Mouse (Mus musculus) heart, embryonic 15.5 days (tissue): ENCODE data around the gene Dnah8. TPM values are rescaled to one million over a fixed set of nuclear protein-coding genes. Genes with fewer than 3 reads are reported as not detected.

Experiments used
- ATAC-seq: fragments of 200-750 bp; cut with Nextera tagmentation; replicated peaks from 2 replicates; pipeline ENCODE4 v1.8.0; 2017; ENCODE audit warnings: low read depth, moderate TSS enrichment; ENCODE audit not compliant: insufficient number of reproducible peaks, insufficient read depth, low FRiP score
- H3K27ac ChIP-seq: fragments of 300-500 bp; sonication (generic); 2 replicates; pipeline ENCODE4 v1.5.1; 2015; ENCODE audit warnings: mild to moderate bottlenecking, inconsistent platforms
- H3K27me3 ChIP-seq: fragments of 300-500 bp; sonication (generic); 2 replicates; pipeline ENCODE4 v1.6.1; 2015; ENCODE audit warnings: inconsistent platforms
- H3K36me3 ChIP-seq: fragments of 300-500 bp; sonication (generic); 2 replicates; pipeline ENCODE4 v1.6.1; 2015; ENCODE audit warnings: mild to moderate bottlenecking, inconsistent platforms
- H3K4me1 ChIP-seq: fragments of 300-500 bp; sonication (generic); replicated peaks from 2 replicates; pipeline ENCODE4 v1.6.1; 2015; ENCODE audit warnings: inconsistent platforms
- H3K4me2 ChIP-seq: fragments of 300-500 bp; sonication (generic); 2 replicates; pipeline ENCODE4 v1.6.1; 2015; ENCODE audit warnings: inconsistent platforms, mild to moderate bottlenecking, moderate library complexity
- H3K4me3 ChIP-seq: fragments of 300-500 bp; sonication (generic); 2 replicates; pipeline ENCODE4 v1.5.1; 2015; ENCODE audit warnings: mild to moderate bottlenecking, inconsistent platforms
- H3K9ac ChIP-seq: fragments of 300-500 bp; sonication (generic); 2 replicates; pipeline ENCODE4 v1.6.1; 2015; ENCODE audit warnings: mild to moderate bottlenecking, inconsistent platforms
- H3K9me3 ChIP-seq: fragments of 300-500 bp; sonication (generic); replicated peaks from 2 replicates; pipeline ENCODE4 v1.6.1; 2016; ENCODE audit warnings: inconsistent platforms
- WGBS: fragments of 180-500 bp; shearing (Covaris S2); methylation state at CpG from one replicate; pipeline ENCODE4 v1.1.7; 2015; ENCODE audit warnings: mixed read lengths; 5-methylcytosine and 5-hydroxymethylcytosine counted together
- polyA plus RNA-seq: library from polyadenylated mRNA; unstranded; fragments of >200 nt; fragmentation: Nextera tagmentation; extraction: Ambion mirVana; gene quantifications from 2 replicates; pipeline ENCODE4 v1.2.1, GENCODE M21; 2015

Dnah8 gene
- polyA plus RNA-seq, 1 experiment from 2014 or later, result 1.3 TPM

GRCm38 (mm10) chr17:30859989-30860585 is 235.9 kb downstream of the Dnah8 start:
- H3K4me2 ChIP-seq, result no peak overlapping the region
- H3K4me1 ChIP-seq, result no peaks in the 10 kb centered on the region
- H3K27ac ChIP-seq, result no peak overlapping the region
- ATAC-seq, result no peak
- H3K27me3 ChIP-seq, result no peaks in the 10 kb centered on the region
- no peak overlapping the region for H3K9ac ChIP-seq
- WGBS, result 55% methylated on average over 10 of the region's 10 CpGs
- H3K9me3 ChIP-seq, result no peaks in the 10 kb centered on the region
- no peak overlapping the region for H3K4me3 ChIP-seq
- H3K36me3 ChIP-seq, result no peaks in the 10 kb centered on the region

DNA sequence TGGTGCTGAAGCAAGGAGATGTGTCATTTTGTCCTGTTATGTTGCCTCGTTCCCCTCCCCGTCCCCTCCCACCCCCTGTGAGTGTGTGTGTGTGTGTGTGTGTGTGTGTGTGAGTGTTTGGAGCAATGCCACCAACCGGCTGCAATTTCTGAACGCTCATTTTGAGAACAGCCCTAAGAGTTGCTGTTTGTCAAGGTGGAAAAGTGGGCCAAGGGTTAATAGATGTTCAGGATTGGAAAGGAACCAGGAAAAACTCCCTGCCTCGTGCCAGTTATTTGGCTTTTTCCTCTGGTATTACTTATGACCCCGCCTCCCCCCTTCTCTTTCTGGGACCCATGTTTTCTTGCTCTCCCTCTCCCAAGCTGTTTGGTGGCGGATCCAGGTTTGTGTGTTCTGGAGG is 236.5 kb downstream of the Dnah8 start:
- H3K4me2 ChIP-seq, result no peak overlapping the region
- no peaks in the 10 kb centered on the region for H3K9me3 ChIP-seq
- no peak overlapping the region for H3K4me3 ChIP-seq
- no peak overlapping the region for H3K27ac ChIP-seq
- H3K27me3 ChIP-seq, result no peaks in the 10 kb centered on the region
- 61% methylated on average over 7 of the region's 7 CpGs for WGBS
- H3K36me3 ChIP-seq, result no peaks in the 10 kb centered on the region
- H3K4me1 ChIP-seq, result no peaks in the 10 kb centered on the region
- no peak for ATAC-seq
- H3K9ac ChIP-seq, result no peak overlapping the region

- ATAC-seq, result no peak
These were observed 242.1 kb downstream of the Dnah8 start for GRCm38 (mm10) chr17:30866281-30866680.

DNA sequence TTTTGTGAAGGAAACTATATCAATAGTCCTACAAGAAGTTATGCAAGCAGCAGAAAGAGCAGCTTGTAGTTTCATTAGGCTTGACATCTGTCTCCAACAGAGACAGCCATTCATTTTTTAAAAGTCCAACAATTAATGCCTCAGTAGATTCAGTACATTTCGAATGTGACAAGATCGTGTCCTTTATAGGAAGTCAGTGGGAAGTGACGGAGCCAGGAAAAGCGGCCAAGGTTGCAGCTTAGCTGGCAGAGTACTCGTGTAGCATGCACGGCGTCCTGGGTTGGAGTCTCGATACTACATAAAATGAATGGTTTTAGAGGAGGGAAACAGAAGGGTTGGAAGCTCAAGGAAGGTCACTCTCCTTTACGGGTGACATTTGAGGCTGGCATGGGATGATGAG is 242.8 kb downstream of the Dnah8 start:
- Histone ChIP-seq H3K36me3 (no peaks in the 10 kb centered on the region), H3K9me3 (no peaks in the 10 kb centered on the region), H3K27me3 (no peaks in the 10 kb centered on the region), H3K9ac (no peak overlapping the region), H3K4me2 (no peak overlapping the region), H3K4me3 (no peak overlapping the region), H3K4me1 (no peaks in the 10 kb centered on the region), H3K27ac (no peak overlapping the region)
- WGBS, result 79% methylated on average over 9 of the region's 9 CpGs
- ATAC-seq, result no peak

More at GRCm38 (mm10) chr17:30866281-30866680, 242.1 kb downstream of the Dnah8 start:
- 58% methylated on average over 8 of the region's 8 CpGs for WGBS
- H3K27ac ChIP-seq, result no peak overlapping the region
- no peak overlapping the region for H3K9ac ChIP-seq
- H3K4me3 ChIP-seq, result no peak overlapping the region
- H3K9me3 ChIP-seq, result no peaks in the 10 kb centered on the region
- H3K27me3 ChIP-seq, result no peaks in the 10 kb centered on the region
- H3K4me1 ChIP-seq, result no peaks in the 10 kb centered on the region
- H3K4me2 ChIP-seq, result no peak overlapping the region
- H3K36me3 ChIP-seq, result no peaks in the 10 kb centered on the region

- H3K36me3 ChIP-seq, result no peaks in the 10 kb centered on the region
- WGBS, result 27% methylated on average over 10 of the region's 10 CpGs
- no peak overlapping the region for H3K4me3 ChIP-seq
- no peak overlapping the region for H3K9ac ChIP-seq
- H3K4me1 ChIP-seq, result peaks cover 4% of the 10 kb centered on the region; the same call in 1 of the 2 replicates
- no peak overlapping the region for H3K4me2 ChIP-seq
- no peaks in the 10 kb centered on the region for H3K27me3 ChIP-seq
- H3K27ac ChIP-seq, result no peak overlapping the region
- H3K9me3 ChIP-seq, result no peaks in the 10 kb centered on the region
- no peak for ATAC-seq
These were observed 246.9 kb downstream of the Dnah8 start for GRCm38 (mm10) chr17:30871040-30871439.

DNA sequence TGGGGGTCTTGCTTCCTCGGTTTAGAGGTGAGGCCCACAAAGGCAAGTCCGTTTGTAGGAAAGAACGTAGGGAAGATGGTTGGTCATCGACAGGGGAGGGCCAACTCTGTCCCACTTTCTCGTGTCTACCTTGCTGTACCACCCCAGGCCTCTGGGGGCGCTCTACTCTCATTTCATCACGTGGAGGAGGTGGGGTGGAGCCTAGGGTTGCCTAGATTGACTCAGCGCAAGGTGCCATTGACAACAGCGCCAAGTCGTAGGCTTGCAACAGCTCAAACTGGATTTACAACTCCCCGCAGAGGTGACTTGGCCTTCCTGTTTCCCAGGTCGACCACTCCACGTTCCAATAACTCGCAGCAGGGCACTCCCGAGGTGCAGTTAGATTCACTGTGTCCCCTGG is 250.1 kb downstream of the Dnah8 start:
- H3K36me3 ChIP-seq, result no peaks in the 10 kb centered on the region
- H3K27ac ChIP-seq, result no peak overlapping the region
- WGBS, result 44% methylated on average over 15 of the region's 15 CpGs
- ATAC-seq, result no peak
- no peaks in the 10 kb centered on the region for H3K9me3 ChIP-seq
- peaks cover 4% of the 10 kb centered on the region; the same call in 1 of the 2 replicates for H3K4me1 ChIP-seq
- H3K4me3 ChIP-seq, result no peak overlapping the region
- H3K4me2 ChIP-seq, result peak overlapping the region; percentile 41
- H3K9ac ChIP-seq, result no peak overlapping the region
- no peaks in the 10 kb centered on the region for H3K27me3 ChIP-seq

DNA sequence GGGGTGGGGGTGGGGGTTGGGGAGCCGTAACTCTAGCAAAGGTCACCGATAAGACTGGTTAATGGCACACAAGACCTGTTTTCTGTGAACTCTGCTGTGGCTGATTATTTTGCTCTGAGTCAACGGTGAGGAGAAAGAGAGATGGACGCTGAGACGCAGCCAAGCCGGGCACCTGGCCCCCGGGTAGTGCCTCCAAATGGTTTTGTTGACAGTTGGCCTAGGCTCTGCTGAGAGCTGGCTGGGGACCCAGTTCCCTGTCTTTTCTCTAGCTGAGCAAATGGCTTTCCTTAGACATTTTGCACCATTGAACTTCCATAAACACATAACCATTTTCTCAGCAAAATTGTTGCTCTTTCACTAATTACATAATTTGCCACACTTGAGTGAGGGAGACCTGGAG is 253.3 kb downstream of the Dnah8 start:
- peaks cover 6% of the 10 kb centered on the region for H3K4me1 ChIP-seq
- H3K27me3 ChIP-seq, result no peaks in the 10 kb centered on the region
- WGBS, result 74% methylated on average over 7 of the region's 7 CpGs
- no peak overlapping the region for H3K27ac ChIP-seq
- H3K9ac ChIP-seq, result no peak overlapping the region
- H3K36me3 ChIP-seq, result no peaks in the 10 kb centered on the region
- H3K4me3 ChIP-seq, result no peak overlapping the region
- H3K4me2 ChIP-seq, result no peak overlapping the region
- ATAC-seq, result no peak
- no peaks in the 10 kb centered on the region for H3K9me3 ChIP-seq

DNA sequence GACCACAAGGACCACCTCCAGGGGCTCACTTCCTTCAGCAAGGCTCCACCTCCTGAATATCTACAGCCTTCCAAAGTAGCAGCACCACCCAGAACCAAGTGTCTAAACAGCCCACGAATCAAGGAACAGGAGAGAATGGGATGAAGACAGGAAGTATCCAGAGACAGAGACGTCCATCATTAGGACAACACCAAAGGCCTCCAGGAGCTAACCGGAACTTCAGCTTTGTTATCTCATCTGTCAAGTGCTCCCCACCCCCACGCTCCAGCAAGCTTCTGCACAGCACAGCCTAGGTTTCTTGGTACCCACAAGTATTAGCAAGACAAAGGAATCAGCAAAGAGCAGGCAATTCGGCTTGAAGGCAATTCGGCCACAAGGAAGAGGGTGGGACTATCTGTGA is 254.5 kb downstream of the Dnah8 start:
- H3K9ac ChIP-seq, result no peak overlapping the region
- no peak overlapping the region for H3K4me3 ChIP-seq
- no peak overlapping the region for H3K4me2 ChIP-seq
- no peaks in the 10 kb centered on the region for H3K9me3 ChIP-seq
- H3K4me1 ChIP-seq, result peaks cover 9% of the 10 kb centered on the region
- H3K27me3 ChIP-seq, result no peaks in the 10 kb centered on the region
- no peak for ATAC-seq
- WGBS, result 20% methylated on average over 6 of the region's 6 CpGs
- H3K36me3 ChIP-seq, result no peaks in the 10 kb centered on the region
- H3K27ac ChIP-seq, result no peak overlapping the region

GRCm38 (mm10) chr17:30880391-30880790 is 256.2 kb downstream of the Dnah8 start:
- no peak overlapping the region for H3K4me2 ChIP-seq
- 83% methylated on average over 3 of the region's 3 CpGs for WGBS
- ATAC-seq, result no peak

DNA sequence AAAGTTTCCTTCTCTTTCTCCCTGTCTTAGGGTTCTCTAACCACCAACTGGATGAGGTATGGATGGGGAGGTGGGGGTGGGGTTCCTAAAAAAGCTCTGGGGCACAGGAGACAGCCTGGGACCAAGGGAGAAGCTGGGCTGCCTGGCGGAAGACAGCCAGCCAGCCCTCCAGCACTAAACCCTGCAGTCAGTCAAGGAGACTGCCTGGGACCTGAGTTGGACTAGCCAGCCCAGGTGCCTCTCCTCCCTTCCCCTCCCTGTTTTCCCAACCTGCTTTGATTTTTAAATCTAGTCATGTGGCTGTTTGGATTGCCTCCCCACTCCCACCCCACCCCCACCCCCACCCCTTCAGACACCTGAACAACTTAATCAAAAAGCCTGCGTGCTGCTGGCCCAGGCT is 256.8 kb downstream of the Dnah8 start:
- Histone ChIP-seq H3K4me3 (no peak overlapping the region), H3K27ac (no peak overlapping the region), H3K9me3 (no peaks in the 10 kb centered on the region), H3K27me3 (no peaks in the 10 kb centered on the region), H3K9ac (no peak overlapping the region), H3K36me3 (no peaks in the 10 kb centered on the region), H3K4me1 (peaks cover 6% of the 10 kb centered on the region), H3K4me2 (no peak overlapping the region)
- WGBS, result 61% methylated on average over 2 of the region's 2 CpGs
- ATAC-seq, result no peak

More at GRCm38 (mm10) chr17:30880391-30880790, 256.2 kb downstream of the Dnah8 start:
- Histone ChIP-seq H3K27me3 (no peaks in the 10 kb centered on the region), H3K9me3 (no peaks in the 10 kb centered on the region), H3K4me3 (no peak overlapping the region), H3K9ac (no peak overlapping the region), H3K36me3 (no peaks in the 10 kb centered on the region), H3K4me1 (peaks cover 6% of the 10 kb centered on the region), H3K27ac (no peak overlapping the region)

- no peak overlapping the region for H3K27ac ChIP-seq
- WGBS, result under 1% methylated on average over 6 of the region's 6 CpGs
- peaks cover 6% of the 10 kb centered on the region for H3K4me1 ChIP-seq
- no peaks in the 10 kb centered on the region for H3K9me3 ChIP-seq
- no peak overlapping the region for H3K4me3 ChIP-seq
- no peaks in the 10 kb centered on the region for H3K27me3 ChIP-seq
- 0 out of 2 replicates have a peak overlapping the region, but pooled peaks have one; percentile 10 for H3K4me2 ChIP-seq
- no peak; the same call in 1 of the 2 replicates for ATAC-seq
- H3K36me3 ChIP-seq, result no peaks in the 10 kb centered on the region
- no peak overlapping the region for H3K9ac ChIP-seq
These were observed 258.1 kb downstream of the Dnah8 start for GRCm38 (mm10) chr17:30882206-30882605.

DNA sequence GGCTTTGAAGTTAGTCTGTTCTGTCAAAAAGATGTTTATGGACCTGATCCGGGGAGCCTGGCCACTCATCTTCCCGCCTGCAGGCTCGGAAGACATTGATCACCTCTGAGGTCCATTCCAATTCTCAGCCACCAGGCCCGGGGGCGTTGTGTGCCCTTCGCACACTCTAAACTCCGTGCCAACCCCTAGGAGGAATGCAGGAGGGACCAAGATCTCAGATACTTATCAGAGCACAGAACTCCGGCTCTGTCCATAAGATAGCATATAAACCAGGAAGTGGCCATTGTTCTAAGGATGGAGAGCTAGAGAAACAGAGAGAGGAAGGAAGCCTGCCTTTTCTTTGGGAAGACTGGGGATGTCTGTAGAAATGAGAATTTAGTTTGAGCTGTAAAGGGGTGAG is 259.4 kb downstream of the Dnah8 start:
- Histone ChIP-seq H3K9ac (no peak overlapping the region), H3K4me1 (peaks cover 6% of the 10 kb centered on the region), H3K4me3 (no peak overlapping the region), H3K27me3 (no peaks in the 10 kb centered on the region), H3K27ac (no peak overlapping the region), H3K36me3 (no peaks in the 10 kb centered on the region), H3K9me3 (no peaks in the 10 kb centered on the region), H3K4me2 (no peak overlapping the region)
- no peak for ATAC-seq
- 63% methylated on average over 8 of the region's 8 CpGs for WGBS
